Mouse (Mus musculus): ENCODE data around the gene Atp2a2. TPM values are rescaled to one million over a fixed set of nuclear protein-coding genes. Genes with fewer than 3 reads are reported as not detected.

The Atp2a2 gene
- total RNA-seq, 1 experiment = 372 TPM

DNA sequence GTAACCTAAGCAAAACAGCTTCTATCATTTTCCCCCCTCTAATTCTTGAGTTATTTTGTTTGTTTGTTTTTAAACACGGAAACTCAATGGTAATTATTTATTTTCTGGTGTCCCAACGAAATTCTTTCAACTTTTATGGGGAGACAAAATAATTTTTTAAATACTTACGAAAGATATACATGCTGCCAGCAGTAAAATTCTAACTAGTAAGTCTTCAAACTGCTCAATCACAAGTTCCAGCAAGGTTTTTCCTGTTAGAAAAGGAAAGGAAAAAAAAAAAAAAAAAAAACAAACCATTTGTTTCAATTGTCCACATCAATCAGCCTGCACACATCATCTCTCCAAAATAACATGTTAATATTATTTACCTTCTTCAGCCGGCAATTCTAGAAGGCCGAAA, 1.5 kb downstream of the Atp2a2 start:
- peak overlapping the region; percentile 72 to 86 for H3K4me3 ChIP-seq (ENCODE audit: insufficient read depth in 1 of 2, low read depth in 1 of 2, low read length in 2 of 2, poor library complexity in 1 of 2, severe bottlenecking in 1 of 2)
- peak overlapping the region; percentile 94; the same call in 1 of the 2 replicates for H3K9ac ChIP-seq (ENCODE audit: insufficient read depth, low read depth, low read length, poor library complexity, severe bottlenecking)
- TF ChIP-seq ZC3H11A (IDR thresholded peaks at IDR 0.05; ENCODE audit: borderline replicate concordance, low read depth, low read length) (no peak), CHD2 (IDR thresholded peaks at IDR 0.05; ENCODE audit: low read depth, low read length) (no peak), ZNF384 (IDR thresholded peaks at IDR 0.05; ENCODE audit: low read depth, low read length) (no peak), HCFC1 (IDR thresholded peaks at IDR 0.05; ENCODE audit: borderline replicate concordance, insufficient read depth, low read length) (no peak), MAFK (IDR thresholded peaks at IDR 0.05; ENCODE audit: insufficient read depth, low read depth, low read length) (no peak)
- DNase-seq (ENCODE audit: low read depth, low spot score) = no peak
- H3K36me3 ChIP-seq (ENCODE audit: control insufficient read depth, insufficient read depth, low read length, poor library complexity, severe bottlenecking) = peaks cover 8% of the 10 kb centered on the region
- H3K9me3 ChIP-seq (ENCODE audit: control insufficient read depth, insufficient read depth, low read depth, low read length) = no peaks in the 10 kb centered on the region
- H3K4me1 ChIP-seq (ENCODE audit: control insufficient read depth in 2 of 2, insufficient read depth in 2 of 2, low read length in 2 of 2, poor library complexity in 1 of 2) = peaks cover 2 to 9% of the 10 kb centered on the region in 2 experiments; a peak in 3 of 4 replicates
- in situ Hi-C loops (cut with MboI; ENCODE audit: low sequenced_read_pairs in 2 of 2, unreplicated experiment in 2 of 2) = no loop called here
- no peak overlapping the region for H3K27ac ChIP-seq (ENCODE audit: insufficient read depth, low read depth, low read length, poor library complexity, severe bottlenecking)

DNA sequence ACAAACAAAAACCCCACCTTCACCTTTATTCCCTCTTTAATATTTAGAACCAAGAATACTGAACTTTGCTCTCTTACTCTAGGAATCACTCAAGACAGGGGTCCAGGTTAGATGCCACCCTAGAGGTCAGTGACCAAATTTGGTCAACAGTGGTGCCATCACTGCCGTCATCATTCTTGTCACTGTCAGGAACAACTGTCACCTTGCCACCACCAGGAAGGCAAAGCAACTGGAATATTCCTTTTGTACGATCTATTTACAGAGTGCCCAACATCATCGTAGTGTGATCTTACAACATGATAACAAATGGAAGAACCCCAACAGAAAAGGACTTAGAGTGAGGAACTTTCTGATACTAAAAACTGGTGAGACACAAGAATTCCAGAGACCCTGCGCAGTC, 1.9 kb downstream of the Atp2a2 start:
- no peak overlapping the region for H3K9ac ChIP-seq (ENCODE audit: insufficient read depth, low read depth, low read length, poor library complexity, severe bottlenecking)
- no peaks in the 10 kb centered on the region for H3K9me3 ChIP-seq (ENCODE audit: control insufficient read depth, insufficient read depth, low read depth, low read length)
- TF ChIP-seq ZNF384 (IDR thresholded peaks at IDR 0.05; ENCODE audit: low read depth, low read length) (no peak), MAFK (IDR thresholded peaks at IDR 0.05; ENCODE audit: insufficient read depth, low read depth, low read length) (no peak), ZC3H11A (IDR thresholded peaks at IDR 0.05; ENCODE audit: borderline replicate concordance, low read depth, low read length) (no peak)
- DNase-seq (ENCODE audit: low read depth, low spot score) = no peak
- in situ Hi-C loops (cut with MboI; ENCODE audit: low sequenced_read_pairs in 2 of 2, unreplicated experiment in 2 of 2) = no loop called here
- no peak overlapping the region for H3K27ac ChIP-seq (ENCODE audit: insufficient read depth, low read depth, low read length, poor library complexity, severe bottlenecking)
- H3K36me3 ChIP-seq (ENCODE audit: control insufficient read depth, insufficient read depth, low read length, poor library complexity, severe bottlenecking) = peaks cover 8% of the 10 kb centered on the region
- H3K4me3 ChIP-seq (ENCODE audit: insufficient read depth in 1 of 2, low read depth in 1 of 2, low read length in 2 of 2, poor library complexity in 1 of 2, severe bottlenecking in 1 of 2) = peak overlapping the region; percentile 43 to 72
- H3K4me1 ChIP-seq (ENCODE audit: control insufficient read depth in 2 of 2, insufficient read depth in 2 of 2, low read length in 2 of 2, poor library complexity in 1 of 2) = peaks cover 0 to 9% of the 10 kb centered on the region in 2 experiments; a peak in 2 of 4 replicates

DNA sequence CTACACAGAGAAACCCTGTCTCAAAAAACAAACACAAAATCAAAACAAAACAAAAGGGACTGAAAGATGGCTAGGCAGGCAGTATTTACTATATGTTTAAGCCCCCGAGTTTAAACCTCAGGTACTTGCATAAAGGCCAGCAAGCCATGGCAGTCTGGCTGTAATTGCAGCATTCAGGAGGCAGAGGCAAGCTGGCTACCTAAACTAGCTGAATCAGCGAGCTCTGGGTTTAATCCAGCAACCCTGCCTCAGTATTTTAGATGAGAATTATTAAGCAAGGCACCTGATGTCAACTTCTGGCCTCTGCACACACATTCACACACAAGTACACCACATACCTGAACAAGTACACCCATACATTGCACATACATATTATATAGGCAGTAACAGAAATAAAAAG, 4.0 kb downstream of the Atp2a2 start:
- H3K9me3 ChIP-seq (ENCODE audit: control insufficient read depth, insufficient read depth, low read depth, low read length) = no peaks in the 10 kb centered on the region
- in situ Hi-C loops (cut with MboI; ENCODE audit: low sequenced_read_pairs in 2 of 2, unreplicated experiment in 2 of 2) = no loop called here
- peaks cover 19% of the 10 kb centered on the region for H3K36me3 ChIP-seq (ENCODE audit: control insufficient read depth, insufficient read depth, low read length, poor library complexity, severe bottlenecking)
- peaks cover 0 to 4% of the 10 kb centered on the region in 2 experiments; a peak in 1 of 4 replicates for H3K4me1 ChIP-seq (ENCODE audit: control insufficient read depth in 2 of 2, insufficient read depth in 2 of 2, low read length in 2 of 2, poor library complexity in 1 of 2)
- DNase-seq (ENCODE audit: low read depth, low spot score) = no peak
- no peak overlapping the region for H3K9ac ChIP-seq (ENCODE audit: insufficient read depth, low read depth, low read length, poor library complexity, severe bottlenecking)
- no peak for TF ChIP-seq CHD2 (IDR thresholded peaks at IDR 0.05; ENCODE audit: low read depth, low read length)
- TF ChIP-seq ZC3H11A (IDR thresholded peaks at IDR 0.05; ENCODE audit: borderline replicate concordance, low read depth, low read length) = no peak
- TF ChIP-seq HCFC1 (IDR thresholded peaks at IDR 0.05; ENCODE audit: borderline replicate concordance, insufficient read depth, low read length) = no peak
- TF ChIP-seq MAFK (IDR thresholded peaks at IDR 0.05; ENCODE audit: insufficient read depth, low read depth, low read length) = no peak
- TF ChIP-seq ZNF384 (IDR thresholded peaks at IDR 0.05; ENCODE audit: low read depth, low read length) = no peak
- no peak overlapping the region for H3K4me3 ChIP-seq (ENCODE audit: insufficient read depth in 1 of 2, low read depth in 1 of 2, low read length in 2 of 2, poor library complexity in 1 of 2, severe bottlenecking in 1 of 2)
- no peak overlapping the region for H3K27ac ChIP-seq (ENCODE audit: insufficient read depth, low read depth, low read length, poor library complexity, severe bottlenecking)

DNA sequence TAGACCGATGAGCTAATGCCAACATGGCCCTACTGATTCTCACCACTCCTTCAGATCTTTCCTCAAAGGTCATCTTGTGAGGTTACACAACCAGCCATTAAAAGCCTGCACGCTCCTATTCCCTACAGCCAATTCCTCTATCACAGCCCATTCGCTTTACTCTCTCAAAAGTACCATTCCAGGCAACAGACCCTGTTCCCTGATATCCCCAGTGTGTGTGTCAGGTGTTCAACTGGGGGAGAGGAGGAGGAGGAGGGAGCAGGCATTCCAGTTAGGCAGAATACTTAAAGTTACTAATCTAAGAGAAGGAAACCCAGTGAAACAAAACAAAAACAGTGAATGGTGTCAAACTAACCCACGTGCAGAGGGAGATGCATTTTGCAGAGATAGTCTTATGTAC, 5.0 kb downstream of the Atp2a2 start:
- in situ Hi-C loops (cut with MboI; ENCODE audit: low sequenced_read_pairs in 2 of 2, unreplicated experiment in 2 of 2) = no loop called here
- DNase-seq (ENCODE audit: low read depth, low spot score) = no peak
- peaks cover 0 to 4% of the 10 kb centered on the region in 2 experiments; a peak in 1 of 4 replicates for H3K4me1 ChIP-seq (ENCODE audit: control insufficient read depth in 2 of 2, insufficient read depth in 2 of 2, low read length in 2 of 2, poor library complexity in 1 of 2)
- peak overlapping the region; percentile 4; the same call in 1 of the 2 replicates for H3K9ac ChIP-seq (ENCODE audit: insufficient read depth, low read depth, low read length, poor library complexity, severe bottlenecking)
- no peaks in the 10 kb centered on the region for H3K9me3 ChIP-seq (ENCODE audit: control insufficient read depth, insufficient read depth, low read depth, low read length)
- H3K36me3 ChIP-seq (ENCODE audit: control insufficient read depth, insufficient read depth, low read length, poor library complexity, severe bottlenecking) = peaks cover 22% of the 10 kb centered on the region
- no peak overlapping the region for H3K4me3 ChIP-seq (ENCODE audit: insufficient read depth in 1 of 2, low read depth in 1 of 2, low read length in 2 of 2, poor library complexity in 1 of 2, severe bottlenecking in 1 of 2)
- H3K27ac ChIP-seq (ENCODE audit: insufficient read depth, low read depth, low read length, poor library complexity, severe bottlenecking) = no peak overlapping the region
- TF ChIP-seq HCFC1 (IDR thresholded peaks at IDR 0.05; ENCODE audit: borderline replicate concordance, insufficient read depth, low read length) (no peak), ZC3H11A (IDR thresholded peaks at IDR 0.05; ENCODE audit: borderline replicate concordance, low read depth, low read length) (no peak)

DNA sequence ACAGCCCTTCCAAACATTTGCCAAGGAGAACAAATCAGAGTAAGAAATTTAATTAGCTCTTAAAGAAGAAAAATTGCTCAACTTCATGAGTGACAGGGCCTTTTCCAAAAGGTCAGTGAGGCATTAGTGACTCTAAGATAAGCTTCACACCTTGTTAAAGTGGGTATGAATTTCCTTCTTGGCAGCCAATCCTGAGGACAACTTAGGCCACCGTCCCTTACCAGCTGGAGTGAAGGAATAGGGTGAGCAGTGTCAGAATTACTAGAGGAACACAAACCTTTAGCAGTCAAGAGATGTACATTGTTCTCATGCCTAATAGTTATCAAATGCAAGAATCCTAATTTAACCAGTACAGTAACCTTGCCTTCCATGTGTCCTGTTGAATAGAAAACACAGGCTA, 7.6 kb downstream of the Atp2a2 start:
- Histone ChIP-seq H3K36me3 (ENCODE audit: control insufficient read depth, insufficient read depth, low read length, poor library complexity, severe bottlenecking) (peaks cover 34% of the 10 kb centered on the region), H3K27ac (ENCODE audit: insufficient read depth, low read depth, low read length, poor library complexity, severe bottlenecking) (no peak overlapping the region), H3K4me1 (ENCODE audit: control insufficient read depth in 2 of 2, insufficient read depth in 2 of 2, low read length in 2 of 2, poor library complexity in 1 of 2) (0 out of 4 replicates have a peak, but pooled peaks cover 0 to 3% of the 10 kb centered on the region in 2 experiments), H3K4me3 (ENCODE audit: insufficient read depth in 1 of 2, low read depth in 1 of 2, low read length in 2 of 2, poor library complexity in 1 of 2, severe bottlenecking in 1 of 2) (no peak overlapping the region), H3K9ac (ENCODE audit: insufficient read depth, low read depth, low read length, poor library complexity, severe bottlenecking) (no peak overlapping the region), H3K9me3 (ENCODE audit: control insufficient read depth, insufficient read depth, low read depth, low read length) (no peaks in the 10 kb centered on the region)
- in situ Hi-C loops (cut with MboI; ENCODE audit: low sequenced_read_pairs in 2 of 2, unreplicated experiment in 2 of 2) = no loop called here
- TF ChIP-seq ZNF384 (IDR thresholded peaks at IDR 0.05; ENCODE audit: low read depth, low read length) = no peak
- TF ChIP-seq CHD2 (IDR thresholded peaks at IDR 0.05; ENCODE audit: low read depth, low read length) = no peak
- TF ChIP-seq MAFK (IDR thresholded peaks at IDR 0.05; ENCODE audit: insufficient read depth, low read depth, low read length) = no peak
- no peak for TF ChIP-seq ZC3H11A (IDR thresholded peaks at IDR 0.05; ENCODE audit: borderline replicate concordance, low read depth, low read length)
- TF ChIP-seq HCFC1 (IDR thresholded peaks at IDR 0.05; ENCODE audit: borderline replicate concordance, insufficient read depth, low read length) = no peak
- no peak for DNase-seq (ENCODE audit: low read depth, low spot score)

Measured in ES-E14 (cell line).